Mouse (Mus musculus): Measurements from ENCODE around the gene Irs3.

Irs3 gene

GRCm38 (mm10) chr5:137654746-137655145, 9.2 kb upstream of the Irs3 start:
- no peak for DNase-seq

- DNase-seq = no peak
These were observed 7.9 kb upstream of the Irs3 start for GRCm38 (mm10) chr5:137653366-137653765.

- DNase-seq = peak; percentile 83
These were observed 7.0 kb upstream of the Irs3 start for GRCm38 (mm10) chr5:137652474-137652873.

- DNase-seq = no peak
These were observed 4.4 kb upstream of the Irs3 start for GRCm38 (mm10) chr5:137649669-137650571.

- DNase-seq = no peak
These were observed 3.7 kb upstream of the Irs3 start for GRCm38 (mm10) chr5:137649251-137649650.

- DNase-seq = no peak
These were observed 2.5 kb upstream of the Irs3 start for GRCm38 (mm10) chr5:137647827-137648601.

- DNase-seq = no peak
These were observed 343 bp downstream of the Irs3 start for GRCm38 (mm10) chr5:137645091-137645651.

GRCm38 (mm10) chr5:137644484-137644883, 1.0 kb downstream of the Irs3 start:
- DNase-seq = no peak

GRCm38 (mm10) chr5:137642886-137643285, 2.6 kb downstream of the Irs3 start:
- no peak for DNase-seq

- DNase-seq = peak; percentile 57
These were observed 4.5 kb downstream of the Irs3 start, which contains the start of gene Sap25 for GRCm38 (mm10) chr5:137641054-137641453. TSS of gene Sap25 (plus strand) at chr5:137641334.

- no peak for DNase-seq
These were observed 6.0 kb downstream of the Irs3 start for GRCm38 (mm10) chr5:137639472-137639871.

- DNase-seq = peak; percentile 77
These were observed 12.0 kb downstream of the Irs3 start for GRCm38 (mm10) chr5:137633397-137634084.

GRCm38 (mm10) chr5:137631591-137631990, 13.9 kb downstream of the Irs3 start:
- DNase-seq = no peak

GRCm38 (mm10) chr5:137631171-137631570, 14.3 kb downstream of the Irs3 start:
- peak; percentile 53 for DNase-seq

- DNase-seq = peak; percentile 65
These were observed 14.9 kb downstream of the Irs3 start for GRCm38 (mm10) chr5:137630602-137631001.

GRCm38 (mm10) chr5:137629906-137630545, 15.5 kb downstream of the Irs3 start:
- DNase-seq = peak; percentile 62

GRCm38 (mm10) chr5:137629306-137629721, 16.2 kb downstream of the Irs3 start:
- peak; percentile 74 for DNase-seq

- DNase-seq = peak; percentile 97
These were observed 16.8 kb downstream of the Irs3 start, which contains the start of the genes Fbxo24, Lrch4 and Gm20605 for GRCm38 (mm10) chr5:137628498-137629305. TSS of gene Fbxo24 (minus strand) at chr5:137629002. TSS of gene Lrch4 (plus strand) at chr5:137629121. TSS of gene Gm20605 (plus strand) at chr5:137629175.

- DNase-seq = peak; percentile 39
These were observed 17.5 kb downstream of the Irs3 start for GRCm38 (mm10) chr5:137627991-137628390.

- no peak for DNase-seq
These were observed 21.5 kb downstream of the Irs3 start for GRCm38 (mm10) chr5:137623937-137624530.

- DNase-seq = no peak
These were observed 30.2 kb downstream of the Irs3 start for GRCm38 (mm10) chr5:137615347-137615746.

Measured in lung, postnatal 14 days (tissue).